Mouse (Mus musculus) brain, embryonic 14.5 days (tissue): Measurements from ENCODE around the gene Prdx2.

Source experiments
- CTCF ChIP-seq: fragments of 200-500 bp; IDR thresholded peaks from 2 replicates; pipeline ENCODE4 v1.5.1; 2012; ENCODE audit warnings: inconsistent platforms, mild to moderate bottlenecking, moderate library complexity, borderline replicate concordance; ENCODE audit not compliant: insufficient read depth, insufficient read length; ENCODE audit errors: extremely low read depth
- POLR2A ChIP-seq: fragments of 200-500 bp; IDR thresholded peaks from 2 replicates; pipeline ENCODE4 v1.6.1; 2012; ENCODE audit warnings: mild to moderate bottlenecking, inconsistent platforms, borderline replicate concordance; ENCODE audit not compliant: poor library complexity, insufficient read depth, insufficient read length, severe bottlenecking; ENCODE audit errors: extremely low read depth

DNA sequence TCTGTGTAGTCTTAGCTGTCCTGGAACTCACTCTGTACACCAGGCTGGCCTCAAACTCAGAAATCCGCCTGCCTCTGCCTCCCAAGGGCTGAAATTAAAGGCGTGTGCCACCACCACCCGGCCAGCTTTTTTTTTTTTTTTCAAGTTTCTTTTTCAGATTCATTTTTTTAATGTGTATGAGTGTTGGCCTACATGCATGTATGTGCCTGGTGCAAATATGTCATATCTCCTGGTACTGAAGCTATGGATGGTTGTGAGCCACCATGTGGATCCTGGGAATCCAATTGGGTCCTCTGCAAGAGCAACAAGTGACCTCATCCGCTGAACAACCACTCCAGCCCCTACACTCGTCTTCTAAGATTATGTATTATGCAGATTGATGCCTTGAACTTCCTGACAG is 18.0 kb downstream of the Prdx2 start:
- no peak for TF ChIP-seq POLR2A
- TF ChIP-seq CTCF: no peak
